Mouse (Mus musculus): ENCODE measurements around the gene Ndfip2. TPM values are rescaled to one million over a fixed set of nuclear protein-coding genes. Genes with fewer than 3 reads are reported as not detected.
A peak's percentile ranks its signal among the peaks of the same experiment; 100 is the strongest.

The Ndfip2 gene
- polyA plus RNA-seq, 1 experiment from 2014 or later = 56.8 TPM

DNA sequence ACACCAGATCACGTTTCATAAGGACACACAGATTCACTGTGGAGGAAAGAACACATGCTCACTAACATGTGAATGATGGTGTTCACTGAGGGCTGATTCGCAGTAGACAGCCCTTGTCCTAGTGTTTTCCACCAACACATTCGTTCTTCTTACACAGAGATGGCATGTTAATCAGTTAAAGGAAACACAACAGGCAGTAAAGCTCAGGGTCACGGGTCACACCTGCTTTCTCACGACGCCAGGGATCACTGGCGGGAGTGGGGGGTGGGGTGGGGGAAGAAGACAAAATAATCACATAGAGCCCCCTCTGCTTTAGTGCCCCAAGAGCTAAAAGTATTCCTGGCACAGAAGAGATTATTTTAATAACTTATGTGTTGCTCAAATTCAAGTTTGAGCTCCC is 5.1 kb upstream of the Ndfip2 start:
- Histone ChIP-seq H3K9me3 (replicated peaks) (no peaks in the 10 kb centered on the region), H3K36me3 (no peaks in the 10 kb centered on the region), H3K4me3 (replicated peaks) (no peak overlapping the region), H3K4me2 (replicated peaks) (no peak overlapping the region), H3K4me1 (no peaks in the 10 kb centered on the region), H3K27ac (replicated peaks) (no peak overlapping the region), H3K27me3 (no peaks in the 10 kb centered on the region), H3K9ac (no peak overlapping the region)
- no peak for ATAC-seq (ENCODE audit: insufficient number of reproducible peaks, low FRiP score, low TSS enrichment, low read depth)
- 36% methylated on average over 7 of the region's 7 CpGs for WGBS

DNA sequence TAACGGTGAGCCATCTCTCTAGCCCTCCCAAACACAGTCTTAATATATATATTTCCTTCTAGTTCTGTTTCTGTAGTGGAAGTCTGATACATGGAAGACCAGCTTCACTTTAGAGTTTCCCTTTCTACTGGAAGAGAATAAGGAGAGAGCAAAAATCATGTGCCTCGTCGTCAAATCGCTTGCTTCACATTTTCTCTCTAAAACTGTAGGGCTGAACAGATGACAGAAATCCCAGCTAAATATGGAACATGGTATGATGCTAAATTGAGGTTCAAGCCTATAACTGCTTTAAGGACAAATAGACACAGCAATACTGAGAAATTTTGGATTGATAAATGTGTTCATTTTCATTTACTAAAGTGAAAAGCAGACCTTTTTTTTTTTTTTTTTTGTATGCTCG is 4.0 kb upstream of the Ndfip2 start:
- Histone ChIP-seq H3K9ac (no peak overlapping the region), H3K9me3 (replicated peaks) (no peaks in the 10 kb centered on the region), H3K4me2 (replicated peaks) (no peak overlapping the region), H3K4me3 (replicated peaks) (no peak overlapping the region), H3K4me1 (no peaks in the 10 kb centered on the region), H3K27me3 (no peaks in the 10 kb centered on the region), H3K27ac (replicated peaks) (no peak overlapping the region), H3K36me3 (no peaks in the 10 kb centered on the region)
- WGBS = 87% methylated on average over 5 of the region's 5 CpGs
- no peak for ATAC-seq (ENCODE audit: insufficient number of reproducible peaks, low FRiP score, low TSS enrichment, low read depth)

DNA sequence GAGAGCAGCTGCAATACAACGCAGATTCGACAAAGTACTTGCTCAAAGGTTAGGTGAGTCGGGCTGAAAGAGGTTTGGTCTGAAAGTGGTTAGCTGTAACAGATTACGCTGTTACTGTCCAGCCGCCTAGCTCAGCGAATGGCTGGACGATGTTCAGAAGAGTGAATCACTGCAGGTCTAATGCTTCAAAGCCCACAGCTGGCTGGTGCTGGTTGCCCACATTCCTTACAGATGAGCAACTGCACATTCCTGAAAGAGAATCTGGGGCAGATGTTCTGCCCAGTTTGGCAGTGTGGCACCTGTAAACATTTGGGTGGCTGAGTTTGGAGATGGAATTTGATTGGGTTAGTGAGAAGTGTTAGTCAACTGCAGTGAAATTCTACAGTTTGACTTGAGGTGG is 2.8 kb upstream of the Ndfip2 start:
- H3K9me3 ChIP-seq (replicated peaks) = no peaks in the 10 kb centered on the region
- no peaks in the 10 kb centered on the region for H3K27me3 ChIP-seq
- H3K9ac ChIP-seq = no peak overlapping the region
- H3K4me3 ChIP-seq (replicated peaks) = no peak overlapping the region
- WGBS = 73% methylated on average over 7 of the region's 7 CpGs
- no peaks in the 10 kb centered on the region for H3K4me1 ChIP-seq
- ATAC-seq (ENCODE audit: insufficient number of reproducible peaks, low FRiP score, low TSS enrichment, low read depth) = no peak
- no peak overlapping the region for H3K27ac ChIP-seq (replicated peaks)
- H3K4me2 ChIP-seq (replicated peaks) = no peak overlapping the region
- H3K36me3 ChIP-seq = no peaks in the 10 kb centered on the region

DNA sequence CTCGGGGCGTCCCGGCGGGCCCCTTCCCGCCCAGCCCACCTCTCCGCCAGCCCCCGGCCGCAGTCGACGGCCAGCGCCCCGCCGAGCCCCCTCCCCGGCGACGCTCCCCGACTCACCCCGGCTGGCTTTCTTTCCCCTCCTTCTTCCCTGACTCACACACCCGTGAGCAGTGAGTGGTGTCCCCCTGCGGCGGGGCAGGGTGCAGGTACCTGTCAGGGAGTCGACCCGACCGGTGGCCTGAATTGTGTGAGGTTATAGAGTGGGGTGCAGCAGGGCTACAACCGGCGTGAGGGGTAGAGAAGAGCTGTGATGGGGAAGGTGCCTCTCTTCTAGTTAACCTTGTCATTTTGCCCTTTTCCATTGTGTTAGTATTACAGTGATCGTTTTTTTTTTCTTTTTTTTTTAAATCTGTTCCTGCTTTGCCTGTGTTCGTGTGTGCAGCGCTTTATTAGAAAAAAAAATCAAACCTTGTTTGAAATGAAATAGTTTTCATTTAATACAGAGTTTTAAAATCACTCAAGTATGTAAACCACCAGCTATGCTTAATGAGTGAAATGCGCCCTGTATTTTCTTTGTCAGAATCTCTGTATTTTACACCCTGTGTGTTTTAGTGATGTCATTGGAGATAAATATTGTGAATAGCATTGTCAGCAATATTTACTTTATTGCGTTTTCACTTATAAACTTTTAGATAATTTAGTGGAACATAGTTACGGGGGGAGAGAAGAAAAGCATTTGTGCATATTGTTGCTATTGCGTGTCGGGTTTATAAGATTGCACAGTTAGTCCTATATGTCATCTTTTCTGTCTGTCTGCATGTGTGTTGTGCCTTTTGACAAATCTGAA is 885 bp downstream of the Ndfip2 start:
- H3K27ac ChIP-seq (replicated peaks) = peak overlapping the region; percentile 90
- H3K36me3 ChIP-seq = no peaks in the 10 kb centered on the region
- H3K4me3 ChIP-seq (replicated peaks) = peak overlapping the region; percentile 76
- H3K4me1 ChIP-seq = no peaks in the 10 kb centered on the region
- WGBS = 11% methylated on average over 34 of the region's 34 CpGs
- H3K4me2 ChIP-seq (replicated peaks) = peak overlapping the region; percentile 66
- H3K9me3 ChIP-seq (replicated peaks) = no peaks in the 10 kb centered on the region
- H3K9ac ChIP-seq = peak overlapping the region; percentile 74
- peak; percentile 68 for ATAC-seq (ENCODE audit: insufficient number of reproducible peaks, low FRiP score, low TSS enrichment, low read depth)
- H3K27me3 ChIP-seq = no peaks in the 10 kb centered on the region

DNA sequence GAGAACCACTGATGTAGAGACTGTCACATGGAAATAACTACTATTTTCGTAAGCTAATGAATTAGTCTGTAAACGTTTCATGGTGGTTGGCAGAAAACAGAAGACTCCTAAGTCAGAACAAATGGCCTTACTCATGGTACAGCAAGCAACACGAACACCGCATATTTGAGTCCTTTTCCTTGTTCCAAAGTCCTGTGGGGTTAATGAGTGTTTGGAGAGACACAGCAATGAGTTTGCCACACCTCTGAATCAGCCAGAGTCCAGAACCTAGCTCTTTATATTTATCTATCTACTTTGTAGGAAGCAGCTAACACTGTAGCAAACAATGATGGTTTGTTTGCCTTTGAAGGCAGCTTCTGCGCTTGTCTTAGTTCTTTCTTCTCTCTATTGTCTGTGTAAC is 4.5 kb downstream of the Ndfip2 start:
- Histone ChIP-seq H3K4me1 (no peaks in the 10 kb centered on the region), H3K4me2 (replicated peaks) (no peak overlapping the region), H3K9me3 (replicated peaks) (no peaks in the 10 kb centered on the region), H3K36me3 (no peaks in the 10 kb centered on the region), H3K4me3 (replicated peaks) (no peak overlapping the region), H3K9ac (no peak overlapping the region), H3K27me3 (no peaks in the 10 kb centered on the region), H3K27ac (replicated peaks) (no peak overlapping the region)
- no peak for ATAC-seq (ENCODE audit: insufficient number of reproducible peaks, low FRiP score, low TSS enrichment, low read depth)
- 65% methylated on average over 5 of the region's 5 CpGs for WGBS

DNA sequence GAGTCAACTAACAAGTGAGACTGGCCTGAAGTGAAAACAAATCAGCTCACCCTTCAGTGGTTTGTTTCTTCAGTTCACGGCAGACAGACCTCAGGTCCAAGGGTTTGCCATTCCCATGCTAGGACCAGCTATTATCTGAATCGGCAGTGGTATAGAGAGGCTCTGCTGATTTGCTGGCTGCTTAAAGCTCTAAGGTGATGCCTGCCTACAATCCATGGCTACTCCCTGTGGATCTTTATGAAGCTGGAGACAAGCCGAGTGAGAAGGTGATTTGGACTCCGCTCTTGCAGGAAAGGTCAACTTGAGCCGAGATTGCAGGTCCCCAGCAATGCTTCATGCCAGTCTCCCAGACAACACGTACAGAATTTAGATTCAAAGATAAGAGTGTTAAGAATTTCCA is 8.7 kb downstream of the Ndfip2 start:
- WGBS = 73% methylated on average over 6 of the region's 6 CpGs
- Histone ChIP-seq H3K36me3 (no peaks in the 10 kb centered on the region), H3K27me3 (no peaks in the 10 kb centered on the region), H3K4me2 (replicated peaks) (no peak overlapping the region), H3K4me1 (no peaks in the 10 kb centered on the region), H3K27ac (replicated peaks) (no peak overlapping the region), H3K9ac (no peak overlapping the region), H3K9me3 (replicated peaks) (no peaks in the 10 kb centered on the region), H3K4me3 (replicated peaks) (no peak overlapping the region)
- no peak for ATAC-seq (ENCODE audit: insufficient number of reproducible peaks, low FRiP score, low TSS enrichment, low read depth)

DNA sequence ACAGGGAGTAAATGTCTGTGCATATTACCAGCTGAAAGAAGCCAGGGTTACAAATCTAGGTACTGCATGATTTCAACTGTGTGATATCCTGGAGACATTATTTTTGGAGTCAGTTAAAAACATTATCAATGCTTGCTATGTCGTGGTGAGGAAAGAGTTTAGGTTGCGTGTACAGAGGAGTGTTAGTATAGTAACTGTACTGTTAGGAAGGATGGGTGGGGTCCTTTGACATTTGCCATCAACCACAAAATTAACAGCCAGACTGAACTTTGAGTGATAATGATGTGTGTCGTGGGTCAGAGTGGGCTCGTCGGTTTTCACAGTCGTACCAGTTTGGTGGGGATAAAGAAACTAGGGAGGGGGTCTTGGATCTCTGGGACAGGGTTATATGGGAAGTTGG is 13.7 kb downstream of the Ndfip2 start:
- 70% methylated on average over 6 of the region's 6 CpGs for WGBS
- H3K4me2 ChIP-seq (replicated peaks) = no peak overlapping the region
- H3K4me3 ChIP-seq (replicated peaks) = no peak overlapping the region
- ATAC-seq (ENCODE audit: insufficient number of reproducible peaks, low FRiP score, low TSS enrichment, low read depth) = no peak
- peaks cover 6% of the 10 kb centered on the region; the same call in 1 of the 2 replicates for H3K4me1 ChIP-seq
- H3K9me3 ChIP-seq (replicated peaks) = no peaks in the 10 kb centered on the region
- H3K27ac ChIP-seq (replicated peaks) = no peak overlapping the region
- H3K9ac ChIP-seq = no peak overlapping the region
- no peaks in the 10 kb centered on the region for H3K36me3 ChIP-seq
- H3K27me3 ChIP-seq = no peaks in the 10 kb centered on the region

DNA sequence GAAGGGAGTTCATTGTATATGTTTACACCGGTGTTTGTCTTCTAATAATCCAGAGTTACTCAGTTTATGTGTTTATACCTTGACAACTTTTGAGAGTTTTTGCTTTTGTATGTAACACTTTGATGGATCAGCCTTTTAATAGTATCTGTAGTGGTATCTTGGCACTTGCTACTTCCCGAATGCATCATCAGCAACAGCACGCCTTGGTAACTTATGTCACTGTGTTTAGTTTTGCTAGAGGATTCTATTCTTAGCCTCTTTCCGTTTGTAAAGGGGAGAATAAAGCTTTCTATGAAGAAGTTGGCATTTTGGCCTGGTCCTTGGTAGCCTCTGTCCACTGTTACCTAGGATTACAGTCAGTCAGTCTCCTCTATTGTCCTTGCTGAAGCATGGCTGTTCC is 14.2 kb downstream of the Ndfip2 start:
- no peak overlapping the region for H3K9ac ChIP-seq
- H3K4me3 ChIP-seq (replicated peaks) = no peak overlapping the region
- H3K4me1 ChIP-seq = peaks cover 6% of the 10 kb centered on the region; the same call in 1 of the 2 replicates
- WGBS = 92% methylated on average over 4 of the region's 4 CpGs
- H3K9me3 ChIP-seq (replicated peaks) = no peaks in the 10 kb centered on the region
- no peak overlapping the region for H3K4me2 ChIP-seq (replicated peaks)
- H3K27ac ChIP-seq (replicated peaks) = no peak overlapping the region
- no peak for ATAC-seq (ENCODE audit: insufficient number of reproducible peaks, low FRiP score, low TSS enrichment, low read depth)
- no peaks in the 10 kb centered on the region for H3K27me3 ChIP-seq
- no peaks in the 10 kb centered on the region for H3K36me3 ChIP-seq

DNA sequence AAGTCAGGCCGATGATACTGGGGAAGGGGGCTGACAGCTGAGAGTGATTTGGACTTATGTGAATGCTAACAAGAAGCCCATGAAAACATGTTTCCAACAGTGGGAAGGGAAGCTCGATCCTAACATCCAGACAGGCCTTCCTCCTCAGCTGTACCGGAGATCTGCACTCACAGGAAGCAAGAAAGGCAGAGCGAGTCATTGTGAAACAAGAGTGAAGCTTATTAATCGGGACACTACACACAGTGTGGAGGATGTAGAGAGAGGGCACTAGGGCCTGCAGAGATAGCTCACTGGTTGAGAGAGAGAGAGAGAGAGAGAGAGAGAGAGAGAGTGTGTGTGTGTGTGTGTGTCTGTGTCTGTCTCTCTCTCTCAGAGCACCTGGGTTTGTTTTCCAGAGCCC is 16.8 kb downstream of the Ndfip2 start:
- Histone ChIP-seq H3K4me2 (replicated peaks) (no peak overlapping the region), H3K27me3 (no peaks in the 10 kb centered on the region), H3K9me3 (replicated peaks) (no peaks in the 10 kb centered on the region), H3K4me1 (peaks cover 6% of the 10 kb centered on the region; the same call in 1 of the 2 replicates), H3K27ac (replicated peaks) (no peak overlapping the region), H3K36me3 (no peaks in the 10 kb centered on the region), H3K4me3 (replicated peaks) (no peak overlapping the region), H3K9ac (no peak overlapping the region)
- ATAC-seq (ENCODE audit: insufficient number of reproducible peaks, low FRiP score, low TSS enrichment, low read depth) = no peak
- 51% methylated on average over 5 of the region's 5 CpGs for WGBS

DNA sequence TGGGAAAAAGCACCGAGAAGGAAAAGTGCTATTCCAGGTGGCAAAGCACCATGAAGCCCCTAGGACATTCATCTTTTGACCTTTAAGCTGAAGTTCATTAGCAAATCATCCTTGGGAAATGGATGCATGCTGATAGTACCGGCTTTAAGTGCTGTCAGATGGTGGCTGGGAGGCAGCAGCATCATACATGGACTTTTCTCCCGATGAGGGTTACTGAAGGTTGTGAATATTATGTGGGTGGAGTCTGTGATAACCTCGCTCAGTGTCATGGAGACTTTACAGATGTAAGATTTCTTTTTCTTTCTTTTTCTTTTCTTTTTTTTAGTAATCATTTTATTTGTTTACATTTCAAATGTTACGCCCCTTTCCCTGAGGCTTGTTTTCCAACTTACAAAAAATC is 18.9 kb downstream of the Ndfip2 start:
- WGBS = 46% methylated on average over 5 of the region's 5 CpGs
- Histone ChIP-seq H3K4me1 (peaks cover 6% of the 10 kb centered on the region; the same call in 1 of the 2 replicates), H3K27ac (replicated peaks) (no peak overlapping the region), H3K9me3 (replicated peaks) (no peaks in the 10 kb centered on the region), H3K36me3 (no peaks in the 10 kb centered on the region), H3K9ac (no peak overlapping the region), H3K27me3 (no peaks in the 10 kb centered on the region), H3K4me3 (replicated peaks) (no peak overlapping the region), H3K4me2 (replicated peaks) (no peak overlapping the region)
- no peak for ATAC-seq (ENCODE audit: insufficient number of reproducible peaks, low FRiP score, low TSS enrichment, low read depth)

DNA sequence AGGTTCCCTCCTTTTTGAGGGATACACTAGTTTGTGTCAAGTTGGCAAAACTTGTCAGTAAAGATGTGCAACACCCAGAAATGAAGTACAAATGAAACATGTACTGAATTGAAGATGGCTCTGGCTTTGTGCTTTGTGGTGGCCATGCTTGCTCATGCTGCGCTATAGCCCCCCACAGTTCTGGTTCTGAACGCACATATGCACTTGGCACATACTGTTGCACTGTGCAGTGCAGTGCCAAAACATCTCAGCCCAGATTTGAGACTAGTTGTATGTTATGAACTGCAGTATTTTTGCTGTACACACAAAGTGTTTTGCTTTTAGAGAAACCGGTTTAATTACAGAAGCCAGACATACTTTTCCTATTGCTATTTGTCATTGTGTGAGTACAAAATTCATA is 25.7 kb downstream of the Ndfip2 start:
- 88% methylated on average over 3 of the region's 3 CpGs for WGBS
- Histone ChIP-seq H3K4me3 (replicated peaks) (no peak overlapping the region), H3K4me1 (no peaks in the 10 kb centered on the region), H3K27me3 (no peaks in the 10 kb centered on the region), H3K4me2 (replicated peaks) (no peak overlapping the region), H3K9ac (no peak overlapping the region), H3K9me3 (replicated peaks) (no peaks in the 10 kb centered on the region), H3K27ac (replicated peaks) (no peak overlapping the region), H3K36me3 (peaks cover 3% of the 10 kb centered on the region; the same call in 1 of the 2 replicates)
- ATAC-seq (ENCODE audit: insufficient number of reproducible peaks, low FRiP score, low TSS enrichment, low read depth) = no peak

DNA sequence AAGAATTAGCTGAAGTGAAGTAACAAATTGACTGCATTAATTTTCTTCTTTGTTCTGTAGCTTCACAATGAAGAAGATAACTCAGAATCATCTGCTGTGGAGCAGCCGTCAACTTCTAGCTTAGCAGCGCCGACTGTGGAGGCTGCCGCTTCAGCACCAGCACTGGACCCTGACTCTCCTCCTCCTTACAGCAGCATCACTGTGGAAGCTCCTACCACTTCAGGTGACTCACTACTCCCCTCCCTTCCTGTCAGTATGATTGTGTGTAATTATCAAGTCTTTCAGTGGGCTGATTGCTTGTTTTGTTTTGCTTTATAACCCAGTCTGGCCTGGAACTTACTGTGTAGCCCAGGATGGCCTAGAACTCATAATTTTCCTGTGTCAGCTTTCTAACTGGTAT is 29.2 kb downstream of the Ndfip2 start:
- Histone ChIP-seq H3K36me3 (peaks cover 8% of the 10 kb centered on the region), H3K27me3 (no peaks in the 10 kb centered on the region), H3K9ac (no peak overlapping the region), H3K27ac (replicated peaks) (no peak overlapping the region), H3K4me1 (no peaks in the 10 kb centered on the region), H3K4me2 (replicated peaks) (no peak overlapping the region), H3K9me3 (replicated peaks) (no peaks in the 10 kb centered on the region), H3K4me3 (replicated peaks) (no peak overlapping the region)
- 88% methylated on average over 4 of the region's 4 CpGs for WGBS
- ATAC-seq (ENCODE audit: insufficient number of reproducible peaks, low FRiP score, low TSS enrichment, low read depth) = no peak
